Mouse (Mus musculus) hindbrain, embryonic 11.5 days (tissue): Measurements from ENCODE around the gene Vhl. TPM values are rescaled to one million over a fixed set of nuclear protein-coding genes. Genes with fewer than 3 reads are reported as not detected.

Experiments used
- ATAC-seq: fragments of 200-750 bp; cut with Nextera tagmentation; 2 replicates; pipeline ENCODE4 v1.8.0; 2017; ENCODE audit warnings: mild to moderate bottlenecking, moderate TSS enrichment, moderate library complexity; ENCODE audit not compliant: low FRiP score
- DNase-seq: peaks from one replicate; pipeline ENCODE4 v3.0.0-alpha.2; 2015; ENCODE audit warnings: low spot score
- H3K27ac ChIP-seq: fragments of 300-500 bp; sonication (generic); 2 replicates; pipeline ENCODE4 v1.5.1; 2014; ENCODE audit warnings: mild to moderate bottlenecking, low read depth, low read length
- H3K27me3 ChIP-seq: fragments of 300-500 bp; sonication (generic); 2 replicates; pipeline ENCODE4 v1.6.1; 2014; ENCODE audit warnings: mild to moderate bottlenecking, low read length, moderate library complexity, mixed read lengths; ENCODE audit not compliant: control insufficient read depth, insufficient read depth
- H3K36me3 ChIP-seq: fragments of 300-500 bp; sonication (generic); 2 replicates; pipeline ENCODE4 v1.6.1; 2014; ENCODE audit warnings: mild to moderate bottlenecking, low read length, moderate library complexity, mixed read lengths; ENCODE audit not compliant: control insufficient read depth, insufficient read depth
- H3K4me1 ChIP-seq: fragments of 300-500 bp; sonication (generic); replicated peaks from 2 replicates; pipeline ENCODE4 v1.6.1; 2014; ENCODE audit warnings: low read length, mixed read lengths; ENCODE audit not compliant: control insufficient read depth, insufficient read depth
- H3K4me2 ChIP-seq: fragments of 300-500 bp; sonication (generic); replicated peaks from 2 replicates; pipeline ENCODE4 v1.6.1; 2014; ENCODE audit warnings: mild to moderate bottlenecking, low read depth, low read length
- H3K4me3 ChIP-seq: fragments of 300-500 bp; sonication (generic); 2 replicates; pipeline ENCODE4 v1.5.1; 2014; ENCODE audit warnings: low read depth, low read length
- H3K9ac ChIP-seq: fragments of 300-500 bp; sonication (generic); 2 replicates; pipeline ENCODE4 v1.6.1; 2014; ENCODE audit warnings: low read depth, low read length
- H3K9me3 ChIP-seq: fragments of 300-500 bp; sonication (generic); 2 replicates; pipeline ENCODE4 v1.6.1; 2016; ENCODE audit warnings: low read length; ENCODE audit not compliant: control insufficient read depth
- WGBS: fragments of 180-500 bp; shearing (Covaris S2); extraction: QIAGEN DNeasy Blood & Tissue Kit; methylation state at CpG from one replicate; pipeline ENCODE4 v1.1.7; 2014; 5-methylcytosine and 5-hydroxymethylcytosine counted together
- polyA plus RNA-seq: library from polyadenylated mRNA; unstranded; fragments of >200 nt; fragmentation: Nextera tagmentation; extraction: Ambion mirVana; gene quantifications from 2 replicates; pipeline ENCODE4 v1.2.1, GENCODE M21; 2014

Gene Vhl
- polyA plus RNA-seq, 1 experiment from 2014 or later = 63.0 TPM

DNA sequence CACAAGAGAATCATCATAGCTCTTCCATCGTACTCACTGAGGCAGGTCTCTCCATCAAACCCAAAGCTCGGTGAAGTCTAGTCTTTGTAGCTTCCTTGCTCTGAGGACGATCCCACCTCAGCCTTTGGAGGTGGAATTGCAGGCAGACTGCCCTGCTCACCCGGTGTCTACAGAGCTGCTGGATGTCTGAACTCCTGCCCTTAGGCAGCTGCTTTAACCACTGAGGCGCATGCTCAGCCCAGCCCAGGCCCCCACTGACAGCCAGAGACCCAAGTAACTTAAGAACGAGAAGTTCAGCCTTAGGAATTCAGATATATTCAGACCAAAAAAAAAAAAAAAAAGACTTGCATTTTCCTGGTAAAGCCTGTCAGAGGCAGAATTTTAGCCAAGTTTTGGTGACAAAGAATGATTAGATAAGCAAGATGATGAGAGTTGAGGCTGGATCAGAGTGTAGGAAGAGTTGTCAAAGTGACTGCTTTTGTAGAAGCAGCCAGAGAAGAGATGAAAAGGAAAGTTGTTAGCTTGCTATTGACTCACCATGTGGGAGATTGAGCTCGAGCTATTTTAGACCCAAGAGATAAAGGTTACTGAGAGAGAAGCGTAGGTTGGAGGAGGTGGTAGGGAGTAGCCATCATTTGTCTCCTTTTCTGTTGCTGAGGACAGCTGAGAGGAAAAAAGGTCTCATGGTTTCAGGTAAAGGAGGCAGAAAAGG lies 11.3 kb upstream of the Vhl start:
- H3K4me3 ChIP-seq = no peak overlapping the region
- H3K4me2 ChIP-seq = no peak overlapping the region
- H3K4me1 ChIP-seq = no peaks in the 10 kb centered on the region
- no peaks in the 10 kb centered on the region for H3K9me3 ChIP-seq
- H3K27ac ChIP-seq = no peak overlapping the region
- 89% methylated on average over 8 of the region's 8 CpGs for WGBS
- H3K27me3 ChIP-seq = no peaks in the 10 kb centered on the region
- DNase-seq (no peak), ATAC-seq (no peak)
- peaks cover 14% of the 10 kb centered on the region; the same call in 1 of the 2 replicates for H3K36me3 ChIP-seq
- H3K9ac ChIP-seq = no peak overlapping the region

DNA sequence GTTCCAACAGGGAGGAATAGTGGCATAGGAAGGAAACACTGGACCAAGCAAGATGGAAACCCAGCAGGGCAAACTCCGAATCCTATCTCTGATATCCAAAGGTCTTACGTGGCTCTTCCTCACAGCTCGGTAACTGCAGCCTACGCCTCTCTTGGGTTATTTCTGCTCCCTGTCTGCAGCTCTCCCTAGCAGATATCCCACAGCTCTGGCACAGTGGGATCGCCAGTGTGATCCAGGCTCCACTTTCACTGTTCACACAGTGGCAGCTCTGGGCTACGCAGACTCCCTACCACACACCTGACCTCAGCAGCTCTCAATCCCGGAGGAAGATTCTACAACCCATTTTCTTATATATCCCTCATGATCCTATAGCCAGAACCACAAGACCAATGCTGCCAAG lies 9.6 kb upstream of the Vhl start:
- WGBS = 99% methylated on average over 7 of the region's 7 CpGs
- H3K4me2 ChIP-seq = no peak overlapping the region
- no peak overlapping the region for H3K27ac ChIP-seq
- no peak overlapping the region for H3K4me3 ChIP-seq
- no peaks in the 10 kb centered on the region for H3K4me1 ChIP-seq
- DNase-seq = no peak
- no peaks in the 10 kb centered on the region for H3K27me3 ChIP-seq
- H3K9me3 ChIP-seq = no peaks in the 10 kb centered on the region
- peaks cover 14% of the 10 kb centered on the region; the same call in 1 of the 2 replicates for H3K36me3 ChIP-seq
- no peak for ATAC-seq
- H3K9ac ChIP-seq = no peak overlapping the region

- H3K4me1 ChIP-seq = no peaks in the 10 kb centered on the region
- no peaks in the 10 kb centered on the region for H3K9me3 ChIP-seq
- WGBS = 95% methylated on average over 8 of the region's 8 CpGs
- peaks cover 14% of the 10 kb centered on the region; the same call in 1 of the 2 replicates for H3K36me3 ChIP-seq
- no peaks in the 10 kb centered on the region for H3K27me3 ChIP-seq
- H3K4me3 ChIP-seq = no peak overlapping the region
- no peak for DNase-seq
- no peak overlapping the region for H3K9ac ChIP-seq
- H3K4me2 ChIP-seq = no peak overlapping the region
- ATAC-seq = no peak
- H3K27ac ChIP-seq = no peak overlapping the region
Observed at GRCm38 (mm10) chr6:113614997-113615396, 8.8 kb upstream of the Vhl start.

- Histone ChIP-seq H3K27ac (no peak overlapping the region), H3K9ac (no peak overlapping the region), H3K4me3 (no peak overlapping the region), H3K4me1 (no peaks in the 10 kb centered on the region), H3K9me3 (no peaks in the 10 kb centered on the region), H3K4me2 (no peak overlapping the region), H3K36me3 (peaks cover 11% of the 10 kb centered on the region; the same call in 1 of the 2 replicates), H3K27me3 (no peaks in the 10 kb centered on the region)
- no peak for ATAC-seq
- 93% methylated on average over 4 of the region's 4 CpGs for WGBS
- DNase-seq = no peak
Observed at GRCm38 (mm10) chr6:113615489-113615888, 8.3 kb upstream of the Vhl start.

DNA sequence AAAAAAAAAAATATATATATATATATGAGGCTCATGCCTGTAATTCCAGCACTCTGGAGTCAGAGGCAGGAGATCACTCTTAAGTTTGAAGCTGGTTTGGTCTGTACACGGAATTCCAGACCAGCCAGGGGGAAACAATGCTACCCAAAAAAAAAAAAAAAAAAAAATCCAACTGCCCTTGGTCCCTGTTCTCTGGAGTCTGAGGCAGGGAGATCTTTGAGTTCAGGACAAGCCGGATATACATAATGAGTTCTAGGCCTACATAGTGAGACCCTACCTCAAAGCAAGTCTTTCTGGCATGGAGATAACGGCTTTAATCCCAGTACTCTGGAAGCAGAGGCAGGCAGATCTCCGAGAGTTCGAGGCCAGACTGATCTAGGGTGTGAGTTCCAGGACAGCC lies 373 bp upstream of the Vhl start:
- H3K27me3 ChIP-seq = no peaks in the 10 kb centered on the region
- H3K9me3 ChIP-seq = no peaks in the 10 kb centered on the region
- no peak overlapping the region for H3K27ac ChIP-seq
- DNase-seq (no peak), ATAC-seq (0 out of 2 replicates have a peak, but pooled peaks have one; percentile 10)
- H3K4me3 ChIP-seq = peak overlapping the region; percentile 54; the same call in 1 of the 2 replicates
- H3K36me3 ChIP-seq = no peaks in the 10 kb centered on the region
- no peak overlapping the region for H3K9ac ChIP-seq
- no peak overlapping the region for H3K4me2 ChIP-seq
- 76% methylated on average over 5 of the region's 5 CpGs for WGBS
- peaks cover 2% of the 10 kb centered on the region; the same call in 1 of the 2 replicates for H3K4me1 ChIP-seq

DNA sequence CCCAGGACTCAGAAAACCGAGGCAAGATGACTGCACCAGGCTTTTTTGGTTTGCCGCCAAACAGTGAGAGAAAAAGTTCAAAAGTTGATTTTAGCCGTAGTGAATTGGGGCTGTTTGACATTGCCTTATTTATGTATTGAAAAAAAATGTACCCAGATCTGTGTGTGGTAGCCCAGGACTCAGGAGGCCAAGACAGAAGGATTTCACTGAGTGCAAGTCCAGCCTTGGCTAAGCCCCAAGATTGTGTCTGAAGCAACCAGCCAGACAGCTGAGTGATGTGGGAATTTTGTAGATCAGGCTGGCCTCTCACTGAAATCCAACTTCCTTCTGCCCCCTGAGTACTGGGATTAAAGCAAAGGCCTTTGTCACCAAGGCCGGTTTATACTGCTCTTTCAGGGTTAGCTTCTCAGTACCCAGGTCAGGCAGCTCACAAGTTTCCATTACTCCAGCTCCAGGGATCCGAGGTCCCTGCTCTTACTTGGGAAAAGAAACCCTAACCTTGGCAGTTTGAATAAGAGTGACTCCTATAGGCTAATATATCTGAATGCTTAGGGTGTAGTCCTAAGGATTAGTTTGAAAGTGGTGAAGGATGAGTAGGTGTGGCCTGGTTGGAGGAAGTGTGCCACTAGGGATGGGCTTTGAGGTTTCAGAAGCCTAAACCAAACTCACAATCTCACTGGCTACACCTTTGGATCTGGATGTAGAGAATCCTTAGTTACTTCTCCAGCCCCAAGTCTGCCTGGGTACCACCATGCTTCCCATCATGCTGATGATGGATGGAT lies 1.4 kb downstream of the Vhl start:
- Histone ChIP-seq H3K9ac (peak overlapping the region; percentile 79), H3K27ac (no peak overlapping the region), H3K27me3 (no peaks in the 10 kb centered on the region), H3K4me3 (peak overlapping the region; percentile 54), H3K9me3 (no peaks in the 10 kb centered on the region), H3K4me2 (peak overlapping the region; percentile 58), H3K4me1 (peaks cover 2% of the 10 kb centered on the region; the same call in 1 of the 2 replicates), H3K36me3 (no peaks in the 10 kb centered on the region)
- ATAC-seq (no peak), DNase-seq (no peak)
- 60% methylated on average over 5 of the region's 5 CpGs for WGBS

GRCm38 (mm10) chr6:113630322-113630721 lies 6.6 kb downstream of the Vhl start:
- WGBS = 83% methylated on average over 5 of the region's 5 CpGs
- Histone ChIP-seq H3K9me3 (no peaks in the 10 kb centered on the region), H3K36me3 (no peaks in the 10 kb centered on the region), H3K27me3 (no peaks in the 10 kb centered on the region), H3K4me1 (no peaks in the 10 kb centered on the region; the same call in 1 of the 2 replicates), H3K27ac (no peak overlapping the region), H3K4me2 (no peak overlapping the region), H3K4me3 (no peak overlapping the region), H3K9ac (no peak overlapping the region)
- ATAC-seq = no peak
- DNase-seq = no peak

GRCm38 (mm10) chr6:113632863-113633262 lies 9.1 kb downstream of the Vhl start:
- H3K4me1 ChIP-seq = no peaks in the 10 kb centered on the region
- H3K9ac ChIP-seq = no peak overlapping the region
- no peak overlapping the region for H3K4me2 ChIP-seq
- H3K36me3 ChIP-seq = no peaks in the 10 kb centered on the region
- no peak overlapping the region for H3K27ac ChIP-seq
- 98% methylated on average over 4 of the region's 4 CpGs for WGBS
- no peak overlapping the region for H3K4me3 ChIP-seq
- ATAC-seq (no peak), DNase-seq (no peak)
- no peaks in the 10 kb centered on the region for H3K27me3 ChIP-seq
- no peaks in the 10 kb centered on the region for H3K9me3 ChIP-seq
